Mouse (Mus musculus) cerebellum, adult 18-20 months (tissue): ENCODE results near the gene Erf.

Experiments
- DNase-seq, 2 experiments: peaks; one replicate each; pipeline ENCODE4 v3.0.0; 2021

Erf gene

DNA sequence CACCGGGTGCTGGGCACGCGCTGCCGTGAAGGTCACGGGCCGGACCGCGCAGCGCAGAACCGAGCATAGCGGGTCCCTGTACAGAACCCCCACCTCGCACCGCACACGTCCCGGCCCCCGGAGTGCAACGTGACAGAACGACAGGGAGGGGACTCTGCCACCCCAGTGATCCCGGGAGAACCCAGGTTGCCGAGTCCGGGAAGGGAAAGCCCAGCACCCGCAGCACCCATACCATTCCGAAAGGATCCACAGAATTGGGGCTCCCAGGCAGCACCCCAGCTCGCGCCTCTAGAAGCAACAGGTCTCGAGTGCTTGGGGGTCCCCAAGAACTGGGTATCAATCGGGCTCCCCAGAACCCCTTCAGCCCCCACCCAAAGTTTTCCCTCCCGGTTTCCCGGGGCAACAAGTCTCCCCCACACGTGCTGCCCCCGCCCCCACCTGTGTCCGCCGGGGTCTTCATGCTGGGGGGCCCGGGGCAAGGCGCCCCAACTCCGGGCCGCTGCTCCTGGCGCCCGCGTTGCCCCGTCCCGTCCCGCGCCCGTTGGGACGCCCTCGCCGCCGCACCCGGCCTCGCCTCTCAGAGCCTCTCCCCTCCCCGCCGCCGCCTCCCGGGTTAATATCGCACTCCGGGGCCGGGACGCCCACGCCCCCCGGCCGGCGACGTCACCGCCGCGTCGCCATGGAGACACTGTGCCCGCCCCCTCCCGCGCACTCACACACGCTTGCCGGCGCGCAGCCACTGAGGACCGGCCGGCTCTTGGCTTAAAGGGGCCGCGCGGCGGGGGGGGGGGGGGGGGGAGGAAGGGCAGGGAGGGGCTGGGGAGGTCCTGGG, at the start of gene Erf:
Gene Erf, minus strand, starts transcription at position 621 of the 832 bp plus-strand sequence.
- peak; percentile 85 to 94 for DNase-seq

DNA sequence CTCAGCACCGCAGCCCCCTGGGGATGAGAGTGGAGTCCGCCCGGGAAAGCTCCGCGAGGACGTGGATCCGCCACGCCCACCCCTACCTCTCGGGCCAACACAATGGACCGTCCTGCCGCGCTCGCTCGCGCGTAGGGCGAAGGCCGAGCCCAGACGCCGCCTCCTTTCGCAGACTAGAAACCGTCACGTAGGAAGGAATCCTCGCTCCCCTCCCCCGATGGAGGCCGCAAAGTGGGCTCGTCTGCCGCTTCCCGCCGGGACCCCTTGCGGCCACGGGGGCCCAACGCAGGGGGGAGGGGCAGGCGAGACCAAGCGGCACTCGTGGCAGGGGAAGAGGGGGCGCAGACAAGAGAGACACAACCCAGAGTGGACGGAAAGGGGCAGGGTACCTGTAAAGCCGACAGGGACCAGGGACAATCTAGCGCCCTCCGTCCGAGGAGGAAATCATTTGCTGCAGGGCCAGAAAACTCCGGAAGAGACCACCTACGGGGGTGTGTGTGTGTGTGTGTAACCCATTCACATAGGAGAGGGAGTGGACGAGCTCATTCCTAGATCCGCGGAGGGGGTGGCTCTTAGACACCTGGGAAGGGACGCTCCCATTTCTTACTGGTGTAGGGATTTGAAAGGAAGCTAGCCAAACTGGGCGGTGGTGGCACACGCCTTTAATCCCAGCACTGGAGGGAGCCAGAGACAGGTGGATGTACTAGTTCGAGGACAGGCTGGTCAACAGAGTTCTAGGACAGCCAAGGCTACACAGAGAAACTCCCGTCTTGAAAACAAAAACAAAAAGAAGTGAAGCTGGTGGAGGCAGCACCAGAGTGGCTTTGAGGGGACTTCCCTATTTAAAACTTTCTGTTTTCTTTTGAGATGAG, 47.1 kb upstream of the Erf start, which contains the start of gene Pafah1b3:
Gene Pafah1b3, minus strand, starts transcription at position 533 of the 872 bp plus-strand sequence.
- peak; percentile 89 to 93 for DNase-seq

DNA sequence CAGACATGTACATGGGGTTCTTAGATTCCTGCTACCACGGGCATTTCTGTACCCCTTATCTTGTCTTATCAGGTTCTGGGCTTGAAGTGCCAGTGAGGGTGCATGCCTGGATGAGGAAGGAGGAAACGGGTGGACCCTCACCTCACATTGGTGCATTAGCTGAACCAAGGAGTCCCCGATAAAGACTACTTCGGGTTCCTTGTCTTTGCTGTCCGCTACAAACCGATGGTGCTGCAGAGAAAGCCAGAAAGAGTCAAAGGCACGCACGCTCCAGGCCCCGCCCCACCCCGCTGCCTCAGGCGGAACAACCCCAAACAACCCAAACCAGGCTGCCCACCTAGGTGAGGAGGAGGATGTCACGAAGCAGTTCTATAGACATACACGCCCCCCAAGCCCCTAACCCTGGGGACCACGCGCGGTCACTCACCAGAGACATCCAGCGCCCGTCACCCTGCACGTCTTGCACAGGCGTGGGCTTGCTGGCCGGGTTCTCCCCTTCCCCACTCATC, 46.4 kb upstream of the Erf start:
- DNase-seq: peak in 1 of 2 experiments; percentile 46

DNA sequence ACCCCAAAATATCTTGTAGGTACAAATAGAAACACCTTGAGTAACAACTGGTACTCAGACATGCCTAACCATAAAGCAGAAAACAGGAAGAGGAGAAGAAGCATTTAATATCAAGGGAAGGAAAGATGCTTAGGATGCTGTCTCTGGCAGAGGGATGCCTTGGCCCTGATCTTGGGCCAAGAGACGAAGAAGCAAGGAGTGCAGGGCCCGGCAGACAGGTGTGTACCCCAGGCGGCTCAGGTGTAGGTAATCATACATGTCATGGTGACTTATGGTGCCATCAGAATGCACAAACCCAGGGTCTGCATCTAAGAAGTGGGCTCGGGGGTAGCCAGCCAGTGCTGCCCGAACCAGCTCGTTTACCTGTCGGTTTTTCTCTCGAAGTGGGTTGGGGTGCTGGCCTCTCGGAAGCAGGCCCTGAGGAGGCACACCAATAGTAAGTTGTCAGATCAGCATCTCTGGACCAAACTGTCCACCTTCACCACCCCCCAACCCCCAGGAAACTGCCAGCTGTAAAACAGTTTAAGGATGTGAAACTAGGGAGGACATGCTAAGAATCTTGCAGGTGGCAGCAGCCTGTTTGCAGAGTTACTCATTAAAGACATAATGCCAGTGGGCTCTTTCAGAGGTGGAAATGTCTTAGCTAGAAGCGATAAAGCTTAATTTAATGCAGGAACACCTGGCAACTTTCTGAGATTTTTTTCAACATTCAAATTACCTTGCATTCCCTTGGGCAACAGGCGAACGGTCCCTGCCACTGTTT, 44.6 kb upstream of the Erf start:
- DNase-seq: no peak

DNA sequence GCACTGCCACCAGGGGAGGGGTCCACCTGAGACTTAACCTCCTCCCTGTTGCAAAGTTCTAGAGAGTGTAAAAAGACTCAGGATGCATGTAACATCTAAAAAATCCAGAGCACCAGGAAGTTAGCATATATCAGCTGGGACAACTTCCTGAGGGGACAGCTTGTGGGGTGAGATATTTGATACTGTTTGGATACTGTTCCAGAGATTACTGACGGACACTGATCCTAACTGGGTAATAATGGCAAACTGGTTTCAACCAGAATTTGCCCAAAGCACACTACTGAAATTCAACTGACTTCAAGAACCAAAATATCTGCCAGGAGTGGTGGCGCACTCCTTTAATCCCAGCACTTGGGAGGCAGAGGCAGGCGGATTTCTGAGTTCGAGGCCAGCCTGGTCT, 43.9 kb upstream of the Erf start:
- DNase-seq: no peak

DNA sequence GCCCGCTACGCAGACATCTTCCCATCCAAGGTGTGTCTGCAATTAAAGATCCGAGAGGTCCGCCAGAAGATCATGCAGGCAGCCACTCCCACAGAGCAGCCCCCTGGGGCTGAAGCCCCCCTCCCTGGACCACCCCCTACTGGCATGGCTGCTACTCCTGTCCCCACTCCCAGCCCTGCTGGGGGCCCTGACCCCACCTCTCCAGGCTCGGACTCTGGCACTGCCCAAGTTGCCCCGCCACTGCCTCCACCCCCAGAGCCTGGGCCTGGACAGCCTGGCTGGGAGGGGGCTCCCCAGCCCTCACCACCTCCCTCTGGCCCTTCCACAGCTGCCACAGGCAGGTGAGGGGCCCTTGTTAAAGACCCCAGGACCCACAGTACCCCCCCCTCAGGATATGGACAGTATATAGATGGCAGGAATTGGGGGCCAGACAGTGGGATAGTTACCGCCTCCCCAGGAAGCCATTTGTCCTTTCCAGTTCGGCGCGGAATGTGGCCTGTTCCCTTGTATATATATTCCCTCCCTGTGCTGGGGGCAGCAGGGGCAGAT, 42.7 kb upstream of the Erf start:
- no peak for DNase-seq

DNA sequence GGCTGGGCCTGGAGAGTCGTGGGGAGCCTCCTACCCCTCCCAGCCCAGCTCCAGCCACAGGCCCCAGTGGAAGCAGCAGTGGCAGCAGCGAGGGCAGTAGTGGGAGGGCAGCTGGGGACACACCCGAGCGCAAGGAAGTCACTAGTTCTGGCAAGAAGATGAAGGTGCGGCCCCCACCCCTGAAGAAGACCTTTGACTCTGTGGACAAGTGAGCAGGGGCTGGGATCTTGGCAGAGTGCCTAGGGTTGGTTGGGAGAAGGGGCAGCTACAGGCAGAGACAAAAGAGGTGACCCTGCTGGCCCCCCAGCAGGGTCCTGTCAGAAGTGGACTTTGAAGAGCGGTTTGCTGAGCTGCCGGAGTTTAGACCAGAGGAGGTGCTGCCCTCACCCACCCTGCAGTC, 41.5 kb upstream of the Erf start:
- no peak for DNase-seq

DNA sequence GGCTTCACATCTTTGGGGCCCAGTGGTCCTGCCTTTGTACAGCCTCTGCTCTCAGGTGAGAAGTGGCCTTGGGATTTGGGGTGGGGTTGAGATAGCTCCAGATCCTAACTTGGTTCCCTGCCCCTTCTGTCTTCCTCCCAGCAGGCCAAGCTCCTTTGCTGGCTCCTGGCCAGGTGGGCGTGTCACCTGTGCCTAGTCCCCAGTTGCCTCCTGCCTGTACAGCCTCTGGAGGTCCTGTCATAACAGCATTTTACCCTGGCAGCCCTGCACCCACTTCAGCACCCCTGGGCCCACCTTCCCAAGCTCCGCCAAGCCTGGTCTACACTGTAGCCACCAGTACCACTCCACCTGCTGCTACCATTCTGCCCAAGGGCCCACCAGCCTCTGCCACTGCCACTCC, 40.4 kb upstream of the Erf start:
- peak in 1 of 2 experiments; percentile 52 for DNase-seq

DNA sequence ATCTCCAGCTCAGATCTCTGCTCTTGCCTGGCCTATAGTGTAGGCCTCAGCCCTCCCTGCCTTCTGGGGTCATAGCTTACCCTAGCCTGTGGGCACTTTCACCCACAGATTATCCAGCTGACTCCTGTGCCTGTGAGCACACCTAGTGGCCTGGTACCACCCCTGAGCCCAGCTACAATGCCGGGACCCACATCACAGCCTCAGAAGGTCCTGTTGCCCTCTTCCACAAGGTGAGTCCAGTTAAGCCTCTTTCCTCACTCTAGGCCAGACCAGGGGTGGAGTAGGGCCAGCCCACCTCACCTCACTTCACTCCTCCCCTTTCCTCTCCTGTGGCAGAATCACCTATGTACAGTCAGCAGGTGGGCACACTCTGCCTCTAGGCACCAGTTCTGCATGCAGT, 39.9 kb upstream of the Erf start:
- DNase-seq: no peak

DNA sequence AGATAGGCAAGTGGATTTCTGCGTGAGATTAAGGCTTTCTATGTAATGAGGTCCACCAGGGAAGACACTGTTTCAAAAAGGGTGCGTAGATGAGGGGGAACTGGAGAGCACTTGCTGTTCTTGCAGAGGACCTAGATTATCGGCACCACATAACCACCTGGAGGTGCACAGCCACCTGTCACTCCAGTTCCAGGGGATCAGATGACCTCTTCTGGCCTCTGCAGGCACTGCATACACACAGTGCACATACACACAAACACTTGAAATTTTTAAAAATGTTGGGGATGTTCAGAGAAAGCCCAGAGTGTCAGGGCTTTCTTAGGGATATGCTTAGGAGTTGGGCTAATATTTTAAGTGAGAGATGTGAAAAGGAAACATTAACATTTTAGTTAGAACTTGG, 39.4 kb upstream of the Erf start:
- DNase-seq: no peak

DNA sequence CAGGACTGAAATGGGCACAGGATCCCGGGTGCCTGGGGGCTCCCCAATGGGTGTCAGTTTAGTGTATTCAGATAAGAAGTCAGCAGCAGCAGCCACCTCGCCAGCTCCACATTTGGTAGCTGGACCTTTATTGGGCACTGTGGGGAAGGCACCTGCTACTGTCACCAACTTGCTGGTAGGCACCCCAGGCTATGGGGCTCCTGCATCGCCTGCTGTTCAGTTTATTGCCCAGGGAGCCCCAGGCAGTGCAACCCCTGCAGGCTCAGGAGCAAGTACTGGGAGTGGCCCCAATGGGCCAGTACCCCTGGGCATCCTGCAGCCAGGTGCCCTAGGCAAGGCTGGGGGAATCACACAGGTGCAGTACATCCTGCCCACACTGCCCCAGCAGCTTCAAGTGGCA, 38.2 kb upstream of the Erf start:
- no peak for DNase-seq

DNA sequence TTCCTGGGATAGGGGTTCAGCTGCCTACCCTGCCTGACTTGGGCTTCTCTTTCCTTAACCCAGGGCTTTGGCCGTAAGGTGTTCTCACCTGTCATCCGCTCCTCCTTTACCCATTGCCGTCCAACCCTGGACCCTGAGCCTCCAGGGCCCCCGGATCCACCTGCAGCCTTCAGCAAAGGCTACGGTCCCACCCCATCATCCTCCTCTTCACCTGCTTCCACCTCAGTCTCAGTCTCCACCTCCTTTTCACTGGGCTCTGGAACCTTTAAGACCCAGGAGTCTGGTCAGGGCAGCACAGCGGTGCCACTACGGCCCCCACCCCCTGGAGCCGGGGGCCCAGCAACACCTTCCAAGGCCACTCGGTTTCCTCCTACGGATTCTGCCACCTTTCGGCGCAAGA, 37.5 kb upstream of the Erf start:
- no peak for DNase-seq

DNA sequence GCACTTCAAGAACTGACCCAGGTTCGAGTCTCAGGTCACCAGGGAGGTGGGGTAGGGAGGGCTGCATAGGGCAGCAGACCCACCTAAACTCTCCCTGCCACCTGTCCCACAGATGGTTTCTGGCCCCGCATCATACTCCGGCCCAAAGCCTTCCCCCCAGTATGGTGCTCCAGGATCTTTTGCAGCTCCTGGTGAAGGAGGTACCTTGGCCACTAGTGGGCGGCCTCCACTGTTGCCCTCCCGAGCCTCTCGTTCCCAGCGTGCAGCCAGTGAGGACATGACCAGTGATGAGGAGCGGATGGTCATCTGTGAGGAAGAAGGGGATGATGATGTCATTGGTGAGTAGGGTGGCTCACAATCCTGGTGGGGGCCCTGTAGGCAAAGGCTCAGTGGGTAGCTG, 36.4 kb upstream of the Erf start:
- DNase-seq: no peak

DNA sequence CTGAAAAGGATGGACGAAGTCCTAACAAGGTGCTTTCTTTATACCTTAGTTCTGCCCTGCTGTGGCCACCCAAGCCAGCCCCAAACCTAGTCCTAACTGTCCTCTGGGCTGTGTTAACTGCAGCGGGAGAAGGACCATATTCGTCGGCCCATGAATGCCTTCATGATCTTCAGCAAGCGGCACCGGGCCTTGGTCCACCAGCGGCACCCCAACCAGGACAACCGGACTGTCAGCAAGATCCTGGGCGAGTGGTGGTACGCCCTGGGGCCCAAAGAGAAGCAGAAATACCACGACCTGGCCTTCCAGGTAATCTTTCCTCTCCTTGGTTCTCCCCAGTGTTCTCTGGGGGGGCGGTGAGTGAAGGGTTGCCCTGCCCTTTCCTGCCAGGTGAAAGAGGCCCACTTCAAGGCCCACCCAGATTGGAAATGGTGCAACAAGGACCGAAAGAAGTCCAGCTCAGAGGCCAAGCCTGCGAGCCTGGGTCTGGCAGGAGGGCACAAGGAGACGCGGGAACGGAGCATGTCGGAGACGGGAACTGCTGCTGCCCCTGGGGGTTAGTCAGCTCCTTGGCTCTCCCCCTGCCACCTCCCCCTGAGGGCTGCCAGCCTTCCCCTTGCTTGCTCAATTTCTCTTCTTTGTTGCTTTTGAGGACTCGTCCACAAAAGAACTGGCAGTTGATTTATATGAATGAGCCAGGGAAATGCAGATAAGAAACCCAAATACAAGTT, 35.1 kb upstream of the Erf start:
- DNase-seq: no peak

DNA sequence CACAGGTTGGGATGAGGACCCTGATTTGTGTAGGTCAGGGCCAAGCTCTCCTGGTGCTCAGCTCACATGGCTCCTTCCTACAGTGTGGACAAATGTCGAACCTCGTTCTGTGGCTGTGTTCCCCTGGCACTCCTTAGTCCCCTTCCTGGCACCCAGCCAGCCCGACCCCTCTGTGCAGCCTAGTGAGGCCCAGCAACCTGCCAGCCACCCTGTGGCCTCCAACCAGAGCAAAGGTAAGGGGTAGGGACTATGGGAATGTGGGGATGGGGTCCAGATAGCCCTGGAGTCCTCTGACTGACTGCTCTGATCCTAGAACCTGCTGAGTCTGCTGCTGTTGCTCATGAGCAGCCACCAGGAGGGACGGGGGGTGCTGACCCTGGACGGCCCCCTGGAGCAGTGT, 34.2 kb upstream of the Erf start:
- peak in 1 of 2 experiments; percentile 39 for DNase-seq

DNA sequence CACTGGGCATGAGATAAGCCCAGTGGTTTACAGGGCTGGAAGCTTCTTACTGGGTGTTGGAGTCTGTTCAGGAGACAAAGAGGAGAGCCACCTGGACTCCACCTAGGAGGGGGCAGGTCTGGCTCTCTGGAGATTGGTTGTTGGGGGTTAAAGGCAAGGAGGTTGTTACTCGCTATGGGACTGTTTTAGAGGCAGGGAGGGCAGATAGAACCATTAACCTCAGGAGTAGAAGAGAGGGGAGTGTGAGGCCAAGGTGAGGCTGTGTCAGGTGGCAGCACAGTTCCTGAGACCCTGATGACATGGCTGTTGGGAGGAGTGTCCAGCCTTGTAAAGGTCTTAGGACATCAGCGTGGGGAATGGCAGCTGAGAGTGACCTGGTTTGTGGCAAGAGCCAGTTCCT, 33.6 kb upstream of the Erf start:
- peak in 1 of 2 experiments; percentile 26 for DNase-seq

DNA sequence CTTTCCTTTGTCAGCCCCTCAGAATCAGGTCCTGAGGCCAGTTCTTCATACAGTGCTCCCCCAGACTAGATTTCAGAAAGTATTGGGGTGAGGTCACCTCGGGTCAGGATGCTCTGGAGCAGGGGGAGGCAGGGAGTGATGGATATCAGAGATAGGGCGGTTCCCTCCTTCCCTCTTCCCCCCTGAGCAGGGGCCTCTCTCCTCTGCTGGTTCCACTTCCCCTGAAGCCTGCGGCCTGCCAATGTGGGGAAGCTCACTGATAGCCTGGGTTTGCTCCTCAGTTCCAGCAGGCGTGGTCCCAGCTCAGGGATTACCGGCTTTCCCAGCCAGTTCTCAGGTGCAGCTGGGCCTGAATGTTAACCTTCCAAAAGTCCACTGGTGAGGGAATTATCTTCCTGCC, 33.1 kb upstream of the Erf start:
- DNase-seq: no peak

DNA sequence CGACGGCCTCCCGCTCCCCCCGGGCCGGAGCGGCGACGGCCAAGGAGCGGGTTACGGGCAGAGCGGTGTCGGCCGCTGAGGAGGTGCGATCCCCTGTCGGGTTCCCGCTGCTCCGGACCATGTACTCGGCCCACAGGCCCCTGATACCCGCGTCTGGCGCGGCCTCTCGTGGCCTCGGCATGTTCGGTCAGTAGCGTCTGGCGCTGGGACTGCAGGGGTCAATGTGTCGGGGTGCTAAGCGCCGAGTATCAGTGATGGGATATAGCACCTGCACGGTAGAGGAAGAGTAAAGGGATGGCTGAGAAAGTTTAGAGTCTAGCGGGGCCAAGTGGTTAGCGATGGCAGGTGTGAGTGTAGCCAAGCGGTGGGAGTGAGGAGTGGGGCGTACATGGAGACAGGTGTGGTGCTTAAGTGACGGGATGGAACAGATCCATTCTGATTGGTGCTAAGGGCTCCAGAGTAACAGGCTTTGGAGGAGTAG, 32.2 kb upstream of the Erf start:
- peak in 1 of 2 experiments; percentile 55 for DNase-seq

DNA sequence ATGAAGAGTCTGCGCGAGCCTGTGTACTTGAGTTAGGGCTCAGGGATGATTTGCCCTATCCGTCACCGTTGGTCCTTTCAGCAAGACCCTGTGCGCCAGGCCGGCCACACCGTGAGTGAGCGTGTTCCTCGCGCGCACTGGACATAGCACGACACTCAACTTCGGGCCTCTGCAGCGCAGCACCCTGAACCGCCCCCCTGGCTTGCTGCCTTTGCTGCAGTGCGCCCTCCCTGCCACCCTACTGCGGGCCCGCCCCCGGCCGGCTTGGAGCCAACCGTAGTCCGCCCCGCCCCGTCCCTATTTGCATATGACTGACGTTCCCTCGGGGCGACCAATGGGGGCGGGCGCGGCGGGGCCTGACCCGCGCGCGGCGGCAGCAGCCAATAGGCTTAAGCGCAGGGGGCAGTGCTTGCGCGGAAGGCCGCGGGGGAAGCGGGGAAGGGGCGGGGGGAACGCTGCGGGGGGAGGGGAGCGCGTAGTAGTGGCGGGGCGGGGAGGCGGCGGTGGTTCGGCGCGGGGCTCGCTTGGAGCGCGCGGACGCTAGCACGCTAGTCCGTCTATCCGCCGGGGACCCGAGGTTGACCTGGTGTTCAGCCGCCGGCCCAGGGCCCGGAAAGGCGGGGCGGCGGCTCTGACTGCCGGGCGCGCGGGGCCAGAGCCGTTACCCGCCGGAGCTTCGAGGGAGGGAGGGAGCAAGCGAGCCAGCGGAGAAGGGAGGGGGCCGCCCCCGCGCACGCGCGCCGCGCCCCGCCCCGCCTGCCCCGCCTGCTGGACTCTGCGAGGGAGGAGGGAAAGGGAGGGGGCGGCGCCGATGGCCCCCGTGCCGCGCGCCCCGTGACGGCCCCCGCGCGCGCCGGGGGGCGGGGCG, 31.4 kb upstream of the Erf start:
- peak; percentile 95 to 97 for DNase-seq

DNA sequence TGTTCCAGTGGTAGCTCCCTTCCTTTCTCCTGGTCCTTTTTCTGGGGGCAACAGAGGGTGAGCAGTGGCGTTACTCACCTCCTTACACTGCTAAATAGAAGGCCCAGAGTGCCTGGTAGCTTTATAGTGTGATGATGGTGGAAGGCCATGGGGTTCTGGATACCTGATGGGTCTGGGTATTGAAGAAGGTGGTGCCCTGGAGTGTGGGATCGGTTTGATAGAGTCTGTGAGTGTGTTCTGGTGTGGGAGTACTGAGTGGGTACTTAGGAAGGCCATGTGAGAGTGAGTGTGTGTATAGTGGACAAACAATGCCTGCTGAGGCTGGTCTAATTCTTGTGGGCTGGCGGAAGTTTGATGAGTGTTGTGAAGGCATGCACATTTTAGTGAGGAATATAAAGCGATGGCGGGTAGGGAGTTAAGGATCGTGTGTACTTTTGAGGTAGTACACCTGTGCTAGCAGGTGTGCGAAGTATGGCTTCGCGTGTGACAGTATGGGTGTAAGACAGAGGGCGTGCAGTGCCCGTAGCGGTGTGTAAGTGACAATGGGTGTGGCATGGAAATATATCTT, 30.7 kb upstream of the Erf start:
- no peak for DNase-seq
